Mouse (Mus musculus) brain, embryonic 14.5 days (tissue): ENCODE results near the gene Slbp. TPM values are rescaled to one million over a fixed set of nuclear protein-coding genes. Genes with fewer than 3 reads are reported as not detected.

Experiments used
- DNase-seq: peaks from one replicate; pipeline ENCODE4 v3.0.0-alpha.2; 2011; ENCODE audit warnings: low read depth
- CTCF ChIP-seq: fragments of 200-500 bp; IDR thresholded peaks from 2 replicates; pipeline ENCODE4 v1.5.1; 2012; ENCODE audit warnings: inconsistent platforms, mild to moderate bottlenecking, moderate library complexity, borderline replicate concordance; ENCODE audit not compliant: insufficient read depth, insufficient read length; ENCODE audit errors: extremely low read depth
- POLR2A ChIP-seq: fragments of 200-500 bp; IDR thresholded peaks from 2 replicates; pipeline ENCODE4 v1.6.1; 2012; ENCODE audit warnings: mild to moderate bottlenecking, inconsistent platforms, borderline replicate concordance; ENCODE audit not compliant: poor library complexity, insufficient read depth, insufficient read length, severe bottlenecking; ENCODE audit errors: extremely low read depth
- polyA plus RNA-seq: library from polyadenylated mRNA; depleted of rRNA; stranded (reverse); fragments of >200 nt; gene quantifications from 2 replicates; pipeline ENCODE4 v1.2.3, GENCODE M21; 2012

Gene Slbp
- polyA plus RNA-seq, 1 experiment: 66.6 TPM

GRCm38 (mm10) chr5:33688278-33689220 lies 36.2 kb upstream of the Slbp start:
- peak; percentile 54 for DNase-seq
- TF ChIP-seq POLR2A (no peak), CTCF (no peak)

GRCm38 (mm10) chr5:33687142-33687541 lies 34.8 kb upstream of the Slbp start:
- DNase-seq: no peak

GRCm38 (mm10) chr5:33684932-33685331 lies 32.6 kb upstream of the Slbp start:
- TF ChIP-seq POLR2A (no peak), CTCF (no peak)
- DNase-seq: no peak

More at GRCm38 (mm10) chr5:33687142-33687541, 34.8 kb upstream of the Slbp start:
- TF ChIP-seq POLR2A (no peak), CTCF (no peak)

DNA sequence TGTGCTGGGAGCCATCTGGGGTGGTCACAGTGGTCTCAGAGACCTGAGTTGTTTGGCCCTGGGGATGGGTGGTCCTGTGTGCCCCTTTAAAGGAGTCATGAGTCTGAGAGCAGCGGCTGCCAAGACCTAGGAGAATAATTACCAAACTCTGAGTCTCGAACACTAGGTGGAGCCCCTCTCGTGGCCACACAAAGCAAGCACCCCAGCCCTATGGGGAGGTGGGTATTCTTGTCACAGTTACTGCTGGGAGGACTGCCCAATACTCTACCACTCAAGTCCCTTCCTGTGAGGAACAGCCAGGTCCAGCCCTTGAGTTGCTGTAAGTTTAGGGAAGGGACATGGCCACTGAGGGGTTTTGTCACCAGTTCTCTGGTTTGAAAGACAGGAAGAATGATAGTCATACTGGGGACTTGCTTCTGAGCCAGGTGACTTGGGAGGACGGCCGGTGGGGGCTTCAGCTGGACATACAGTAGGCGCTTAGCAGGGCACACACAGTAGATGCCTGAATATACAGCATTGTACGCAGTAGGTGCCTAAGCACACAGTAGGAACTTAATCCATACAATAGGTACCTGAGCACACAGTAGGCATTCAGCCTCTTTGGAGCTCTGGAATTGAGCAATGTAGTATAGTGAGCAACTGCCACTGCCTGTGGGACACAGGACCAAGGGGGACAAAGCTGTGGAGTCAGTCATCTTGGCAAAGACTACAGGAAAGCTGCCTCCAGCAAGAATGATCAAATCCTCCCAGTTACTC lies 31.7 kb upstream of the Slbp start:
- DNase-seq: peak; percentile 88
- TF ChIP-seq CTCF (peak; percentile 74), POLR2A (no peak)

- no peak for TF ChIP-seq POLR2A
- TF ChIP-seq CTCF: no peak
These were observed 30.6 kb upstream of the Slbp start for GRCm38 (mm10) chr5:33682963-33683362.

GRCm38 (mm10) chr5:33681611-33682388 lies 29.4 kb upstream of the Slbp start:
- no peak for DNase-seq
- TF ChIP-seq POLR2A (no peak), CTCF (no peak)

More at GRCm38 (mm10) chr5:33682963-33683362, 30.6 kb upstream of the Slbp start:
- DNase-seq: no peak

- TF ChIP-seq POLR2A: no peak
- no peak for TF ChIP-seq CTCF
- no peak for DNase-seq
These were observed 28.7 kb upstream of the Slbp start for GRCm38 (mm10) chr5:33681044-33681443.

DNA sequence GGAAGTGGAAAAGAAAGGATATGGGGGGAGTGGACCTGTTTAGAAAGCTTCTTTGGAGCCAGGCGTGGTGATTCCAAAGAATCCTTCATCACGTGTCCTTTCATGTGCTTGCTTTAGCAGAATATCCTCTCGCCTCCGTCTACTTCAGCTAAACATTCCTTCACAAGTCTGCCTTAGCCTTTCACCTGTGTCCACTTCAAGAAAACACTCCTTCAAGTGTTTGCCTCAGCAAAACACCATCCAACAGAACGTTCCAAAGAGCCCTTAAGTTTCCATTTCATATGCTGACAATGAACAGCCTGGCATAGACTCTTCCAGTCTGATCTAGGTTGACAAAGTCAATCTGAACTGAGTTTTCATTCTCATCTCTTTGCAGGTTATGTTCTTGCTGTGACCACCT lies 25.9 kb upstream of the Slbp start:
- DNase-seq: no peak
- no peak for TF ChIP-seq POLR2A
- no peak for TF ChIP-seq CTCF

- peak; percentile 78 for TF ChIP-seq CTCF
- no peak for TF ChIP-seq POLR2A
- peak; percentile 81 for DNase-seq
These were observed 23.6 kb upstream of the Slbp start for GRCm38 (mm10) chr5:33675964-33676363.

GRCm38 (mm10) chr5:33674439-33674838 lies 22.1 kb upstream of the Slbp start:
- no peak for TF ChIP-seq CTCF
- no peak for TF ChIP-seq POLR2A
- peak; percentile 71 for DNase-seq
